Mouse (Mus musculus) midbrain, postnatal 0 days (tissue): ENCODE measurements around the gene Ssmem1. TPM values are rescaled to one million over a fixed set of nuclear protein-coding genes. Genes with fewer than 3 reads are reported as not detected.
A peak's percentile ranks its signal among the peaks of the same experiment; 100 is the strongest.

ENCODE experiments used
- ATAC-seq: fragments of 200-750 bp; cut with Nextera tagmentation; 2 replicates; pipeline ENCODE4 v1.8.0; 2017; ENCODE audit warnings: moderate number of reproducible peaks, mild to moderate bottlenecking, moderate TSS enrichment, moderate library complexity; ENCODE audit not compliant: low FRiP score
- DNase-seq: peaks from one replicate; pipeline ENCODE4 v3.0.0-alpha.2; 2015; ENCODE audit warnings: low spot score
- H3K27ac ChIP-seq: fragments of 300-500 bp; sonication (generic); 2 replicates; pipeline ENCODE4 v1.5.1; 2014; ENCODE audit warnings: low read depth, mild to moderate bottlenecking, low read length, mixed read lengths
- H3K27me3 ChIP-seq: fragments of 300-500 bp; sonication (generic); 2 replicates; pipeline ENCODE4 v1.6.1; 2014; ENCODE audit warnings: low read length, control low read depth, mixed read lengths; ENCODE audit not compliant: insufficient read depth
- H3K36me3 ChIP-seq: fragments of 300-500 bp; sonication (generic); 2 replicates; pipeline ENCODE4 v1.6.1; 2014; ENCODE audit warnings: low read length, control low read depth, mixed read lengths; ENCODE audit not compliant: insufficient read depth
- H3K4me1 ChIP-seq: fragments of 300-500 bp; sonication (generic); 2 replicates; pipeline ENCODE4 v1.6.1; 2014; ENCODE audit warnings: mild to moderate bottlenecking, control low read depth, antibody characterized with exemption, low read length, mixed read lengths; ENCODE audit not compliant: insufficient read depth
- H3K4me2 ChIP-seq: fragments of 300-500 bp; sonication (generic); 2 replicates; pipeline ENCODE4 v1.6.1; 2014; ENCODE audit warnings: low read depth, mild to moderate bottlenecking, low read length, mixed read lengths; ENCODE audit not compliant: poor library complexity, severe bottlenecking
- H3K4me3 ChIP-seq: fragments of 300-500 bp; sonication (generic); 2 replicates; pipeline ENCODE4 v1.5.1; 2014; ENCODE audit warnings: low read depth, mild to moderate bottlenecking, low read length, moderate library complexity
- H3K9ac ChIP-seq: fragments of 300-500 bp; sonication (generic); replicated peaks from 2 replicates; pipeline ENCODE4 v1.6.1; 2014; ENCODE audit warnings: mild to moderate bottlenecking, low read length, moderate library complexity, mixed read lengths; ENCODE audit not compliant: poor library complexity, severe bottlenecking
- H3K9me3 ChIP-seq: fragments of 300-500 bp; sonication (generic); 2 replicates; pipeline ENCODE4 v1.6.1; 2016; ENCODE audit warnings: low read length, control low read depth
- CTCF ChIP-seq: IDR thresholded peaks from 2 replicates; pipeline ENCODE4 v1.5.1; 2016; ENCODE audit warnings: antibody characterized with exemption, mild to moderate bottlenecking
- WGBS: fragments of 180-500 bp; shearing (Covaris S2); extraction: QIAGEN DNeasy Blood & Tissue Kit; methylation state at CpG from one replicate; pipeline ENCODE4 v1.1.7; 2014; 5-methylcytosine and 5-hydroxymethylcytosine counted together
- polyA plus RNA-seq: library from polyadenylated mRNA; unstranded; fragments of >200 nt; fragmentation: Nextera tagmentation; extraction: Ambion mirVana; gene quantifications from 2 replicates; pipeline ENCODE4 v1.2.1, GENCODE M21; 2015
- total RNA-seq: library from RNA; depleted of rRNA; stranded (reverse); fragments of >200 nt; gene quantifications from 2 replicates; pipeline ENCODE4 v1.2.3, GENCODE M21; 2014

The Ssmem1 gene
- total and polyA plus RNA-seq, 2 experiments from 2014 or later, result 0.19 TPM; not detected in 1

DNA sequence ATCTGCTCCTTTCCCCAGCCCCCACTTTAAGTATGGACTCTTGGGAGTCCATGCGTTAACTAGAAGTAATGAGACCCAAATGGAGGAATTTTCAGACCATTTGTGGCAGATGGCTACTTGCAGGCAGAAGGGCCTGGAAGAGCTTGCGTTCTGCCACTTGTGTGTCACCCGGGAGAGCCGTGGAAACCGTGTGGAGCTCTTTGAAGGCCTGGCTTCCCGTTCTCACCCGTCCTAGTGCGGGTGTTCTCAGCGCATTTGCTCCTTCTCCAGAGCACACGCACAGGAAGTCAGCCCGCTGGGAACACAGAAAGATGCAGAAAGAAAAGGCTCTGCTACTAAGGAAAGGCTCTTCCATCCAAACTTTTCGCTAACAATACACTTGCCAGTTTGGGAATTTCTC lies 33.4 kb downstream of the Ssmem1 start:
- Histone ChIP-seq H3K4me2 (no peak overlapping the region), H3K9ac (no peak overlapping the region), H3K36me3 (no peaks in the 10 kb centered on the region), H3K27me3 (no peaks in the 10 kb centered on the region), H3K4me1 (peaks cover 6% of the 10 kb centered on the region; the same call in 1 of the 2 replicates), H3K27ac (no peak overlapping the region), H3K4me3 (no peak overlapping the region), H3K9me3 (no peaks in the 10 kb centered on the region)
- TF ChIP-seq CTCF, result no peak
- DNase-seq (no peak), ATAC-seq (no peak)
- 53% methylated on average over 12 of the region's 12 CpGs for WGBS

DNA sequence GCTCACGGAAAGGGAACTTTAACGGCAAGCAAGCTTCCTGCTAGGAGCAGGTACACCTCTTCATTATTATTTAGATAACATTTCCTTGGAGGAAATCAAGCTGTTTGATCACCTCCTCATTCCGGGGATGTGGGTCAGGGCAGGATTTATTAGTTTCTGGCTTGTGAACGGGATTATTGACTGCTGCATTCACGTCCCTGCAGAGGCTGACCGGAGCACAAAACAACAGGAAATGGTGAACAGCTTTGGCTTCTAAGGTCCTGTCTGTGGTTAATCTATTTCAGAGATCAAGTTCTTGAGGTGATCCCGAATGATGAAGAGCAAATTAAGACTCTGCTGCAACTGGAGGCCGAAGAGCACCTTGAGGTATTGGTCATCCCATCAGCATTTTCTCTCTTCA lies 34.2 kb downstream of the Ssmem1 start:
- Histone ChIP-seq H3K27me3 (no peaks in the 10 kb centered on the region), H3K4me3 (no peak overlapping the region), H3K4me2 (no peak overlapping the region), H3K4me1 (peaks cover 6% of the 10 kb centered on the region; the same call in 1 of the 2 replicates), H3K36me3 (no peaks in the 10 kb centered on the region), H3K9ac (no peak overlapping the region), H3K27ac (no peak overlapping the region), H3K9me3 (no peaks in the 10 kb centered on the region)
- TF ChIP-seq CTCF, result no peak
- no peak for DNase-seq
- WGBS, result 35% methylated on average over 8 of the region's 8 CpGs
- no peak for ATAC-seq

DNA sequence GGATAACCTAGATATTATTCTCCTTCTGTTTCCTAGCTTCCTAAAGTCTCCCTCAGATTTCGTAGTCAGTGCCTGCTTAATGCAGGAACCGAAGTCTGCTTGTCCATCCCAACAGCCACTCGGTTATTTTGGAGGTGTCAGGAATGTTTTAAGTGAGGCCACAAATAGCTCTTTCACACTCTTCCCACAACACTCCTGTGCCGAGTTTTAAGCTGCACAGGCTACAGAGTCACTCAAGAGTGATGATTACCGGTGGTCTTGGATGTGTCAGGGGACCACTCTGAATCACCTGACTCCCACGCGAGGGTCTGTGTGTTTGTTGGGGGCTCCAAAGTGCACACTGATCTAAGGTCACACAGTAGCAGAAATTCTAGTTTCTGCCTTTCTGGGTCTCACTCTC lies 36.0 kb downstream of the Ssmem1 start:
- Histone ChIP-seq H3K27me3 (no peaks in the 10 kb centered on the region), H3K4me2 (no peak overlapping the region), H3K4me3 (no peak overlapping the region), H3K4me1 (peaks cover 6% of the 10 kb centered on the region; the same call in 1 of the 2 replicates), H3K27ac (no peak overlapping the region), H3K9ac (no peak overlapping the region), H3K9me3 (no peaks in the 10 kb centered on the region), H3K36me3 (no peaks in the 10 kb centered on the region)
- ATAC-seq (no peak), DNase-seq (no peak)
- 81% methylated on average over 7 of the region's 7 CpGs for WGBS
- no peak for TF ChIP-seq CTCF

DNA sequence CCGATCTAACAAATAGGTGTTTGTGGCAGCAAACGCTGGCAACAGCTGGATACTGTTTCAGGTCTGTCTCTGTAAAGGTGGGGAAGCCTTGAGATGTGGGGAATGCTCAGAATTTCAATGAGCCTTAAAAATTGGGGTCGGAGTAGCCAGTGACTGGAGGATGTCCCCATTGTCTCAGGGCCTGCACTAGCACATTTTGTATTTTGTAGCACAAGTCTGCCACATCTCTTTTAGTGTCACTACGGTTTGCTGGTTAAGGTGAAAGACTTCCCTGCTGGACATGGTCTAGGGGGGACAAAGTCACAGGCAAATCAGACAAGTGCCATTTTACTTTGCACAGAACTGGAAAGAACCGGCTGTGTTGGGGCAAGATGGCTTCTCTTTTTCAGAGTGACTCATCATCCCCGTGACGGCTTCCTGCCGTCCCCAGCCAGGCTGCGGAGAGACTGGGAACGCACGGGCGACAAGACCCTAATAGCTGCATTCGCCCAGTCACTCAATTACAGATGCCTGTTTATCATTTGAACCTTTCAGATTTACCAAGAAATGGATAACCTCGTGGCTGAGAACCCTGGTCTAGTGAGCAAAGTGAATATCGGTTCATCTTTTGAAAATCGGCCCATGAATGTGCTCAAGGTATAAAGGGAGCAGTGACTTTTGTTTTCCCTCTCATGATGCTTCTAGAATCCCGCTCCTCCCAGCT lies 37.1 kb downstream of the Ssmem1 start:
- Histone ChIP-seq H3K36me3 (no peaks in the 10 kb centered on the region), H3K27me3 (no peaks in the 10 kb centered on the region), H3K4me1 (peaks cover 6% of the 10 kb centered on the region; the same call in 1 of the 2 replicates), H3K4me2 (peak overlapping the region; percentile 42), H3K27ac (peak overlapping the region; percentile 79), H3K4me3 (peak overlapping the region; percentile 12; the same call in 1 of the 2 replicates), H3K9me3 (no peaks in the 10 kb centered on the region), H3K9ac (peak overlapping the region; percentile 50; the same call in 1 of the 2 replicates)
- no peak for TF ChIP-seq CTCF
- ATAC-seq, result peak; percentile 75
- peak; percentile 69 for DNase-seq
- WGBS, result 7% methylated on average over 17 of the region's 17 CpGs

DNA sequence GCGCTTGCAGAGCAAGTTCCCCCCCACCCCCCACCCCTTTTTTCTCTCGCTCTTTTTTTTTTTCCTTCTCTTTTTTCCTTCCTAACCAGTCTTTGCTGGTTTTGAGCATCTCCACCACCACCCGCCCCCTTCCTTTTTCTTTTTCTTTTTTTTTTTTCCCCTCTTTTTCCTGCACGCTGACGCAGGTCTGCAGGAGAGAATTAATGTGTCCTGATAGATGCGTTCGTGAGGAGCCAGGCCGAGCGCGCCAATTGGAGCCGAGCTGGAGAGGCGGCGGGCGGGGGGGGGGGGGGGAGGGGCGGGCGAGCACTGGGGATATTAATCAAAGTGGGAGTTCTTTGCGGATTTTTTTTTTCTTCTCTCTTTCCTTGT lies 37.6 kb downstream of the Ssmem1 start:
- TF ChIP-seq CTCF, result no peak
- DNase-seq (peak; percentile 84), ATAC-seq (peak; percentile 50; the same call in 1 of the 2 replicates)
- Histone ChIP-seq H3K4me2 (peak overlapping the region; percentile 42), H3K36me3 (no peaks in the 10 kb centered on the region), H3K9ac (0 out of 2 replicates have a peak overlapping the region, but pooled peaks have one; percentile 50), H3K9me3 (no peaks in the 10 kb centered on the region), H3K27me3 (no peaks in the 10 kb centered on the region), H3K27ac (peak overlapping the region; percentile 79), H3K4me3 (peak overlapping the region; percentile 12; the same call in 1 of the 2 replicates), H3K4me1 (peaks cover 6% of the 10 kb centered on the region; the same call in 1 of the 2 replicates)
- WGBS, result 0% methylated on average over 12 of the region's 17 CpGs

DNA sequence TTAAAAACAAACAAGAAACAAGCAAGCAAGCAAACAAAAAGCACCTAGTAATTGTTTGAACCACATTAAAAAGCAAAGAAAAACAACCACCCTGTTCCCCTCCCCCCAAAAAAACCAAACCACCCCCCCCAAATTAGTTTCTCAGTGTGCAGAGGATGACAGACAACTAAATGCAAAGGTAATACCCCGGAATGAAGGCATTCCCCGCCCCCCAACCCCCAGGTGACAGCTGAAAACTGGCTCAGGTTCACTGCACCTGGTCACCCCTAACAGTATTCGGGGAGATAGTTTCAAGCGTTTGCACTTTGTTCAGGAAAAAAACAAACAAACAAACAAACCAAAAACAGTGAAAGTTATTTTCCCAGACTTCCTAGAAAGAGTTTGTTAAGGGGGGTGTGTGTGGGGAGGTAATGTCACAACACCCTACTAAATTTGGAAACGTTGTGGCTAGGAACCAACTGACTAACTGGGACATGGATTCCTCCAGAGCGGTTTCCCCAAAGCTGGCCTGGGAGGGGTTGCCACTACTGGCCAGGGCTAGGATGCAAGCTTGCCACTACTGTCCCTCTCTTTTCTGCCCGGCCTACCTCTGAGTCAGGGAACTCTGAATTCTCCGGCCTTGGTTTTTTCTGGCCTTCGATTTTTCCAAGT lies 38.1 kb downstream of the Ssmem1 start:
- WGBS, result 22% methylated on average over 9 of the region's 9 CpGs
- Histone ChIP-seq H3K9ac (no peak overlapping the region), H3K4me1 (peaks cover 6% of the 10 kb centered on the region; the same call in 1 of the 2 replicates), H3K36me3 (no peaks in the 10 kb centered on the region), H3K27ac (0 out of 2 replicates have a peak overlapping the region, but pooled peaks have one; percentile 59), H3K9me3 (no peaks in the 10 kb centered on the region), H3K27me3 (no peaks in the 10 kb centered on the region), H3K4me2 (peak overlapping the region; percentile 42; the same call in 1 of the 2 replicates), H3K4me3 (no peak overlapping the region)
- ATAC-seq (no peak), DNase-seq (no peak)
- TF ChIP-seq CTCF, result no peak
